8 mouse cellular contexts compared by ENCODE assay signal in genomic region chr10:20312736-20313301, GRCm38 (mm10). TPM values are rescaled to one million over a fixed set of nuclear protein-coding genes. Genes with fewer than 3 reads are reported as not detected.
DNase-seq lines count a peak whose midpoint lies in the region; ATAC-seq lines count a peak whose summit lies in the region.

No protein-coding gene starts in this region.

- no peaks in the 10 kb centered on the region for H3K9me3 ChIP-seq in intestine, embryonic 16.5 days (ENCODE audit: control insufficient read depth, low read length)

- H3K27me3 ChIP-seq in intestine, embryonic 16.5 days (replicated peaks; ENCODE audit: control insufficient read depth, insufficient read depth, low read length) = no peaks in the 10 kb centered on the region

- H3K4me3 ChIP-seq in intestine, embryonic 16.5 days (ENCODE audit: low read length) = peak overlapping the region; percentile 88

- peaks cover 6% of the 10 kb centered on the region for H3K4me1 ChIP-seq in intestine, embryonic 16.5 days (ENCODE audit: control insufficient read depth, insufficient read depth, low read length)

- WGBS in intestine, embryonic 16.5 days = under 1% methylated on average over 52 of the region's 54 CpGs

- peak; percentile 73 for ATAC-seq in intestine, embryonic 16.5 days

- intact Hi-C loops in left cerebral cortex, postnatal 25 days (cut with DNase I) = loop anchor here (1.0 kb wide), 1 partner anchor 639 kb away; the partner anchor contains the start of gene Ahi1

- 0 out of 2 replicates have a peak, but pooled peaks cover 2% of the 10 kb centered on the region for H3K36me3 ChIP-seq in intestine, embryonic 16.5 days (ENCODE audit: control insufficient read depth, insufficient read depth, low read length)

- H3K9ac ChIP-seq in intestine, embryonic 16.5 days (ENCODE audit: low read depth, low read length) = peak overlapping the region; percentile 96

- peak overlapping the region; percentile 100 for H3K27ac ChIP-seq in intestine, embryonic 16.5 days (ENCODE audit: low read length)

- H3K4me2 ChIP-seq in intestine, embryonic 16.5 days (ENCODE audit: low read depth, low read length) = peak overlapping the region; percentile 58

- peak; percentile 95 for DNase-seq in adrenal gland, postnatal 10 days
- DNase-seq in embryo, embryonic 9.5 days (ENCODE audit: extremely low spot score) = peak; percentile 86
- peak; percentile 90 to 91 for DNase-seq in gastrocnemius, postnatal 4 days (ENCODE audit: low spot score in 2 of 2)
- peak; percentile 90 to 92 for DNase-seq in left cerebral cortex, postnatal 25 days (ENCODE audit: low spot score in 2 of 2)
- DNase-seq in mesoderm, embryonic 11.5 days (ENCODE audit: low read depth, low spot score) = peak; percentile 94
- peak; percentile 93 for DNase-seq in right cerebral cortex, postnatal 25 days
- peak; percentile 82 to 88 for DNase-seq in urinary bladder, postnatal 36 days (ENCODE audit: low spot score in 2 of 2)

RNA-seq across cellular contexts. Expression of gene Bclaf1, which starts 0.6 kb away (rescaled TPM):
- 100 to 1,000 TPM; 103 to 119 TPM for total RNA-seq in adrenal gland, postnatal 10 days (2021)
- total RNA-seq in gastrocnemius, postnatal 4 days (2021) = 100 to 1,000 TPM in 1 of 2 experiments, 10 to 100 TPM in 1; 85.0 to 101 TPM
- 83.2 and 91.9 TPM in 2 replicates for polyA plus RNA-seq in intestine, embryonic 16.5 days (2015; fragmentation: Nextera tagmentation; extraction: Ambion mirVana)
- 100 to 1,000 TPM; 110 to 113 TPM for total RNA-seq in left cerebral cortex, postnatal 25 days (2021)

RNA-seq across cellular contexts. Expression of gene Mtfr2, which starts 34.8 kb away (rescaled TPM):
- total RNA-seq in adrenal gland, postnatal 10 days (2021) = 1 to 10 TPM; 2.6 to 2.8 TPM
- total RNA-seq in gastrocnemius, postnatal 4 days (2021) = 1 to 10 TPM; 1.8 to 2.4 TPM
- 1.5 and 1.7 TPM in 2 replicates for polyA plus RNA-seq in intestine, embryonic 16.5 days (2015; fragmentation: Nextera tagmentation; extraction: Ambion mirVana)
- under 1 TPM; 0.50 to 0.55 TPM for total RNA-seq in left cerebral cortex, postnatal 25 days (2021)

Comparison
In these comparisons a context has a peak if more than half of its experiments do, and no peak if none do; other contexts are left out.
1. Peak in every context shown above with its lines: DNase-seq, ATAC-seq, H3K4me3 ChIP-seq and H3K27ac ChIP-seq.